Mouse (Mus musculus) ovary, postnatal 14 days (tissue): ENCODE data around the gene Klhl13.

Experiments
- DNase-seq: peaks from one replicate; pipeline ENCODE4 v3.0.0; 2022; ENCODE audit warnings: low spot score

Gene Klhl13

GRCm38 (mm10) chrX:23364514-23365381 is at the start of gene Klhl13:
TSS of gene Klhl13 (minus strand) at chrX:23365082.
- peak; percentile 39 for DNase-seq

DNA sequence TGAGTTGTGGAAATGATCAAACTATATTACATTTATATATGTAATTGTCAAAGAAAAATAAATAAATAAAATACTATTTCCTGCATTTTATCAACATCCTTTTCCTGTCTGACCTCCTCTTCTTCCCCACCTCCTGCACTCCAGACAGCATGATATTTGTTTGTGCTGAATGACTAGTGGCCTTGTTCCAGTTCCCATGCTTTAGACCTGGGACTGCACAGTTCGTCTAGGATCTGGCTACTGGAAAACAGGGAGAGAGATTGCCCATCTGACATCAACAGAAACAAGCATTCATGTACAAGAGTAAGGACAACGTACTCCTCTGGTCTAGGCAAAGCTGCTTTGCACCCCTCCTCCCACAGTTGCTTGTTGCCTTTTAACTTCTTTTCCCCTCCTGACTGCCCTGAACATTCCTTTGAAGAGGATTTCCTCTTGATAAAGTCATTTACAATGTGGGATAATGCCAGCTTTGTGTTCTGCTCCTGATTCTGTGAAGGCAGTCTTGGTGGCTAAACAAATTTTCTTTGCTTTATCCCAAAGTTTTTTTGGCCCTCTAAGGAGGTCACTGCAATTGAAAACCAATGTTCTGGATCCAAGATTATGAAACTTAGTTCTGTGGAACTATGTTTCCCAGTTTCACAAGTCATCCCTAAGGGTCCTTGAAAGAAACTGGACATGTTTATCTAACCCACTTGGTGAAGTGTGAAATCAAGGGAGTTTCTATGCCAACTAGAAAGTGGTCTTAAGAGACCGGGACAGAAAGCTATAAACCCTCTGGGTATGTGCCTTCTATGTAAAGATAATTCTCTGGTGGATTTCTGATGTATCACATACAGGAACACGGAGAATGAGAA is 44.6 kb upstream of the Klhl13 start:
- DNase-seq, result no peak

- no peak for DNase-seq
Observed at GRCm38 (mm10) chrX:23388716-23389115, 23.8 kb upstream of the Klhl13 start.

DNA sequence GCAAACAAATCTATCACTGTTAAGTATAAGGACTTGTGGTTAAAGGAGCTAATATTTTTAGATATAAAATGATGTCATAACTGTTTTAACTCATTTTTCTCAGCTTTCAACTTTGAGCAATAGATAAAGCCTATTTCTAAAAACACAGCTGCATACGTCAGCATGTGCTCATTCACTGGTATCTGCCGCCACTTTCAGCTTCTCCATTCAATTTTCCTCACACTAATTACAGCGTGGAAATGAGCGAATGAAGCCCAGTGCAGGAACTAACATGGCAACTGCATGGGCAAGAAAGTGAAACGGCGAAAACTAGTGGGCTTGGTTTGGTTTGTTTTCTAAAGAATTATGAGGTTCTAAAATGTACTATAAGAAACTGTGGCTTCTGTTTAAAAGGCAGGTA is 1.4 kb downstream of the Klhl13 start:
- no peak for DNase-seq

- no peak for DNase-seq
Observed at GRCm38 (mm10) chrX:23360446-23360845, 4.4 kb downstream of the Klhl13 start.

DNA sequence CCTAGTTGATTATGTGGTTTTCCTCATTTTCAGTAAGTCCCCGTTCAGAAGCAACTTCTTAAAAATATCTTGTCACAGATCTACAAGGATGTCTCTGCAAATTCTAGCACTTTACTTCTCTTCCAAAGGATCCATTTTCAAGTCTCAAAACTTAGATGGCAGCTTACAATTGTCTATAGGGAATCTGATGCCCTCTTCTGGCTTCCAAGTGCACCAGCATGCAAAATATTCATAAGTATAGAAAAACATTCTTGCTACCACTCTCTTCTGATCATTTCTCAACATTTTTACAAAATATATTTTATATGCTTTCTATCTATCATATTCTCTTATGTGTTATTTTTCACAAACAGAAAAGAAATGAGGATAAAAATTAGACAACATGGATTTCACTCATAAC is 14.8 kb downstream of the Klhl13 start:
- no peak for DNase-seq

GRCm38 (mm10) chrX:23328116-23328515 is 36.8 kb downstream of the Klhl13 start:
- DNase-seq, result peak; percentile 1

- DNase-seq, result no peak
Observed at GRCm38 (mm10) chrX:23318857-23319256, 46.0 kb downstream of the Klhl13 start.

GRCm38 (mm10) chrX:23295952-23296598 is 68.8 kb downstream of the Klhl13 start:
- no peak for DNase-seq

GRCm38 (mm10) chrX:23285442-23285817 is 79.5 kb downstream of the Klhl13 start:
- no peak for DNase-seq

DNA sequence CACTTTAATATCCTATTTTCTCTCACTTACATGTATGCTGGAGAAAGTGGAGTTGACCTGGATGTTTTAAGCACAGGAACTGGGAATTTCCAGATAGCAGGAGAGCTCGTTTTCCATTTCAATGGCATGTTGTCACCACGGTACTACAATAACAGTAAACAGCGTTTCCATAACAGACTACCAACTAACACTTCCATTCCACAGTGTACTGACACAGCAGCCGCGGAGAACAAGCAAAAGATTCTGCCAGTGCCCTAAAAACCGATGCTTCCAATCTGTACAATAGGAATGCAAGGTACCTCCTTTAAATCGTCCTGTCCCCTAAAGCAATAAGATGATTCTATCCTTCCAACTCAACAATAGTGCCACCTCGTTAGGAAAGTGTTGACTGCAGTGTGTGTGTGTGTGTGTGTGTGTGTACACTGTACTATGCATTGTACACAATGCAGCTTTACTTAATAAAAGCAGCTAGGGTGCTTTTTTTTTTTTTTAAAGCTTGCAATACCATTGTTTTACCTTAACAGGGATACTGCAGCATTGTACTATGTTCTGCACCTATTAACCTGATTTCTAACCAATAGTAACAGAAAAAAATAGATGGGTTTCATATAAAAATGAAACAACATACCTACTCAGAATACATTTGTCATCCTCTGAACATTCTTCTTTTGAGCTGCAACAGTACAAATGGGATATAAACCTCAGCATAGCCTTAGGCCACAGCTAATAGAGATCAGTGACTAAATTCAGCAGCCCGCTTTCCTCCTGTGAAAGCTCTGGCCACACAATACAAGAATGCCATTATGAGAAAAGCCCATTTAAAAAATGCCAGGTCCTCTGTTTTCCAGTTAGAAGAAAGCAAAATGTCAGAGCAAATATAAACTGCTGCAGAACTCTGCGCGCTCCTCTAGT is 80.1 kb downstream of the Klhl13 start:
- no peak for DNase-seq

DNA sequence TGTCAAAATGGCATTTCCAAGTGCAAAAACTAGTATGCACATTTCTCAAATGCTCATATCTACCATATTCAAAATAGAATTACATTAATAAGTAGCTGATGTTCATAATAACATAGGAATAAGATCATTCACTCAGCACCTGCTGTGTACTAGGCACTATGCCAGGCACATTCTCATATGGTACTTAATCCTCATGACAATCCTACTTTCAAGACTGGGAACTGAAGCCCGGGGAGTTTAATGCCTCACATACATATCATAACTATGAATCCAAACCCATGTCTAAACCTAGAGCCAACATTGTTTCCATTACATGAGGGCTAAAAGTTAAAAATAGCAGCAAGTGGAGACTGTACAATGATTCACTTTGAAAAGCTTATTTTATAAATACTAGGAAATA is 97.3 kb downstream of the Klhl13 start:
- DNase-seq, result no peak

DNA sequence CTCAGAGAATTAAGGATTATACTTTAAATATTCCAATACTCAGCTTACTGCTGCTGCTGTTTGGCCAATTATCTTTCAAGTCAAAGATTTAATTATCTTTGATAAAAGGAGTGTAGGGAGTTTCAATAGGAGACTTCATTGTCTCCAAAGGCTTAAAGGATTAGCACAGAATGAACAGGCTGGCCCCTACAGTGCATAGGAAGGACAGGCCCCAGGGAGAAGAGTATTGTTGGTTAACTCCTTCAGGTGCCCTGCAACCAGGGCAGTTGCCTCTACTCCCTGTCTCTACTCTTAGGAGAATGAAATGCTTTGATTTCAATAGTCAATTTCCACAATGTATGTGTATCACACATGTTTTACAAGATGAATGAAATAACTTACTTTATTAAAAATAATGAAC is 116.1 kb downstream of the Klhl13 start:
- no peak for DNase-seq
